9 mouse cellular contexts compared by ENCODE assay signal in genomic region chr8:91132731-91133130, GRCm38 (mm10).
DNase-seq lines count a peak whose midpoint lies in the region; ATAC-seq and TF ChIP-seq lines count a peak whose summit lies in the region.
"Had no signal": no experiment of that assay in that cellular context is flagged by ENCODE, and none has a peak within 500 bp of the region (broad histone marks: within the 10 kb centered on the region; RNA-seq: fewer than 3 reads in every experiment).

No protein-coding gene starts in this region.

- H3K27ac ChIP-seq in kidney, embryonic 15.5 days = peak overlapping the region; percentile 18; the same call in 1 of the 2 replicates
- H3K27ac ChIP-seq in embryonic facial prominence, embryonic 13.5 days = no peak overlapping the region
- H3K27ac ChIP-seq in hindbrain, postnatal 0 days = no peak overlapping the region
- no peak overlapping the region for H3K27ac ChIP-seq in midbrain, embryonic 16.5 days (ENCODE audit: low read length)

- peaks cover 34% of the 10 kb centered on the region for H3K36me3 ChIP-seq in kidney, embryonic 15.5 days
- H3K36me3 ChIP-seq in embryonic facial prominence, embryonic 13.5 days = peaks cover 22% of the 10 kb centered on the region
- H3K36me3 ChIP-seq in hindbrain, postnatal 0 days (ENCODE audit: insufficient read depth, low read length) = peaks cover 10% of the 10 kb centered on the region; the same call in 1 of the 2 replicates
- peaks cover 11% of the 10 kb centered on the region for H3K36me3 ChIP-seq in midbrain, embryonic 16.5 days (ENCODE audit: control insufficient read depth, insufficient read depth, low read length)

- no peak for DNase-seq in kidney, postnatal 14 days
- peak; percentile 12 for DNase-seq in hindbrain, postnatal 0 days (ENCODE audit: low spot score)
- no peak for DNase-seq in cerebellum, postnatal 25 days
- no peak for DNase-seq in layer of hippocampus, adult 9-10 months (ENCODE audit: low spot score)

- peak overlapping the region; percentile 76 for H3K9ac ChIP-seq in kidney, embryonic 15.5 days
- H3K9ac ChIP-seq in embryonic facial prominence, embryonic 13.5 days = peak overlapping the region; percentile 75
- peak overlapping the region; percentile 86 for H3K9ac ChIP-seq in hindbrain, postnatal 0 days (replicated peaks; ENCODE audit: low read length)
- H3K9ac ChIP-seq in midbrain, embryonic 16.5 days (ENCODE audit: low read depth, low read length) = peak overlapping the region; percentile 87; the same call in 1 of the 2 replicates

- TF ChIP-seq CTCF in hindbrain, postnatal 0 days (IDR thresholded peaks at IDR 0.05; ENCODE audit: low read depth) = no peak

- no peaks in the 10 kb centered on the region for H3K27me3 ChIP-seq in kidney, embryonic 15.5 days
- no peaks in the 10 kb centered on the region for H3K27me3 ChIP-seq in embryonic facial prominence, embryonic 13.5 days
- no peaks in the 10 kb centered on the region for H3K27me3 ChIP-seq in hindbrain, postnatal 0 days (ENCODE audit: insufficient read depth, low read length)
- no peaks in the 10 kb centered on the region for H3K27me3 ChIP-seq in midbrain, embryonic 16.5 days (ENCODE audit: control insufficient read depth, insufficient read depth, low read depth, low read length)
- H3K27me3 ChIP-seq: Patski had no signal

- H3K4me1 ChIP-seq in kidney, embryonic 15.5 days = peaks cover 35% of the 10 kb centered on the region
- H3K4me1 ChIP-seq in embryonic facial prominence, embryonic 13.5 days = peaks cover 11% of the 10 kb centered on the region
- H3K4me1 ChIP-seq in hindbrain, postnatal 0 days (ENCODE audit: insufficient read depth, low read length) = peaks cover 6% of the 10 kb centered on the region
- H3K4me1 ChIP-seq in midbrain, embryonic 16.5 days (ENCODE audit: control insufficient read depth, insufficient read depth, low read length) = peaks cover 17% of the 10 kb centered on the region

- 73% methylated on average over 4 of the region's 4 CpGs for WGBS in kidney, embryonic 15.5 days
- 74% methylated on average over 4 of the region's 4 CpGs for WGBS in embryonic facial prominence, embryonic 13.5 days
- 79% methylated on average over 4 of the region's 4 CpGs for WGBS in hindbrain, postnatal 0 days
- 77% methylated on average over 4 of the region's 4 CpGs for WGBS in midbrain, embryonic 16.5 days

- peak overlapping the region; percentile 90 for H3K4me3 ChIP-seq in kidney, embryonic 15.5 days (replicated peaks)
- H3K4me3 ChIP-seq in embryonic facial prominence, embryonic 13.5 days = peak overlapping the region; percentile 78
- H3K4me3 ChIP-seq in hindbrain, postnatal 0 days (ENCODE audit: low read length) = peak overlapping the region; percentile 98
- peak overlapping the region; percentile 87 for H3K4me3 ChIP-seq in midbrain, embryonic 16.5 days (ENCODE audit: low read depth, low read length)

- no peak for ATAC-seq in kidney, embryonic 15.5 days (replicated peaks; ENCODE audit: low FRiP score)
- ATAC-seq in embryonic facial prominence, embryonic 13.5 days (ENCODE audit: insufficient number of reproducible peaks, insufficient read depth, low FRiP score, low TSS enrichment, low read depth) = no peak
- ATAC-seq in hindbrain, postnatal 0 days = no peak
- no peak for ATAC-seq in midbrain, embryonic 16.5 days
- ATAC-seq in megakaryocyte progenitor cell, adult 5-6 weeks (replicated peaks; ENCODE audit: poor library complexity) = no peak
- ATAC-seq: Patski had no signal

- no peaks in the 10 kb centered on the region for H3K9me3 ChIP-seq in kidney, embryonic 15.5 days (replicated peaks)
- H3K9me3 ChIP-seq in embryonic facial prominence, embryonic 13.5 days = no peaks in the 10 kb centered on the region
- no peaks in the 10 kb centered on the region for H3K9me3 ChIP-seq in hindbrain, postnatal 0 days (ENCODE audit: low read length)
- no peaks in the 10 kb centered on the region for H3K9me3 ChIP-seq in midbrain, embryonic 16.5 days (replicated peaks; ENCODE audit: control insufficient read depth, low read length, poor library complexity, severe bottlenecking)

- peak overlapping the region; percentile 84 for H3K4me2 ChIP-seq in kidney, embryonic 15.5 days
- peak overlapping the region; percentile 89 for H3K4me2 ChIP-seq in embryonic facial prominence, embryonic 13.5 days
- peak overlapping the region; percentile 55 for H3K4me2 ChIP-seq in hindbrain, postnatal 0 days (ENCODE audit: low read depth, low read length)
- peak overlapping the region; percentile 77 for H3K4me2 ChIP-seq in midbrain, embryonic 16.5 days (ENCODE audit: low read length)
